Mouse (Mus musculus) inflammation-experienced regulatory T-cells, adult 6 months (primary cell): ENCODE data around the gene Eml1. TPM values are rescaled to one million over a fixed set of nuclear protein-coding genes. Genes with fewer than 3 reads are reported as not detected.

Experiments
- ATAC-seq: one replicate; pipeline ENCODE4 v1.8.0; 2017
- polyA plus RNA-seq, 3 experiments: library from polyadenylated mRNA; unstranded; fragments of 100-300 nt; shearing (Covaris generic); gene quantifications; one replicate each; pipeline ENCODE4 v1.2.1; 2017

The Eml1 gene
- polyA plus RNA-seq, 3 experiments from 2014 or later, result not detected

DNA sequence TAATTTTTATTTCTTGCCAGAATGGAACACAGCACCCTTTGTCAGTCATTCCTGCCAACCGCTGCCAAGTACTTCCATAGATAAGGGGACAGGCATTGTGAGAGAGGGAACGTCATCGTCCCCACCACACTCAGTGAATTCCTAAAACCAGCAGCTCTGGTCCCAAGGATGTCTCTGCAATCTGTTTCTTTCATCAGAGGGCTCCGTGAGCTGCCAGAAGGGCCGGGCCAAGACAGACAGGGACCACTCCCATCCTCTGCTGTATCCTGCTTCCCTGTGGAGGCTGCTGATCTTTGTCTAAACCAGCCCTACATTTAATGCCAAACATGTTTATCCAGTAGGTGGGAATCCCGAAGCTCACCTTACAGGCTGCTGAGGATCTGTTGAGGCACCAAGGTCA lies 182.3 kb downstream of the Eml1 start:
- no peak for ATAC-seq

DNA sequence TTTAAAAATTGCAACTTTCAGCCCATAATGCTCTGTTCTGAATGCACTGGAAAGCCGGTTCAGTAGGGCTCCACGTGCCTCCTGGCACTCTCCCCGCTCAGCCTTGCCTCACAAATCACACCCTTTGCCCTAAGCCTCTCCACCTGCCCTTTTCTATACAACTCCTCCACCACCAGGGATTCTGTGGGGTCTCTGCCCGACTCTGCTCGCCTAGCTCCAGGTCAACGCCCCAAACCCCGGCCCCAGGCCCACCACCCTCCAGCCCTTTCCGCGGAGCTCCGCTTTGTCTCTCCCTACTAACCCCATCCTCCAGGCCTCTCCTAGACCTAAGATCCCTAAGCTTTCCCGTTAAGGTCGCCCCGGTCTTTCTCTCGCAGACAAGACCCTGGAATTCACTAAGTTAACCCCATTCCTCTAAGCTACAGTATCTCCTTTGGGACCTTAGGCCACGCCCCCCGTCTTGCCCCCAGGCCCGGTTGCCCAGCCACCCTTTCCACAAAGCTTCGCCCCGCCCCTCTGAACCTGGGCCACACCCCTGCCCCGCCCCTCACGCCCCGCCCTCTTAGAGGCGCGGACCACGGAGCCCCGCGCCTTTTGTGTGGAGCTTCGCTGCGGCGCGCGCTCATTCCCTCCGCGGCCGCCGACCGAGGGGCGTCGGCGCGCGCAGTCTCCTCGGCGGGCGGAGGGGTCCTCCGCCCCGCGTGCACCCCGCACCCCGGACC lies 183.5 kb downstream of the Eml1 start, which contains the start of gene Evl:
Evl (plus strand) TSS at position 601 of the 722 bp plus-strand sequence.
- no peak for ATAC-seq

DNA sequence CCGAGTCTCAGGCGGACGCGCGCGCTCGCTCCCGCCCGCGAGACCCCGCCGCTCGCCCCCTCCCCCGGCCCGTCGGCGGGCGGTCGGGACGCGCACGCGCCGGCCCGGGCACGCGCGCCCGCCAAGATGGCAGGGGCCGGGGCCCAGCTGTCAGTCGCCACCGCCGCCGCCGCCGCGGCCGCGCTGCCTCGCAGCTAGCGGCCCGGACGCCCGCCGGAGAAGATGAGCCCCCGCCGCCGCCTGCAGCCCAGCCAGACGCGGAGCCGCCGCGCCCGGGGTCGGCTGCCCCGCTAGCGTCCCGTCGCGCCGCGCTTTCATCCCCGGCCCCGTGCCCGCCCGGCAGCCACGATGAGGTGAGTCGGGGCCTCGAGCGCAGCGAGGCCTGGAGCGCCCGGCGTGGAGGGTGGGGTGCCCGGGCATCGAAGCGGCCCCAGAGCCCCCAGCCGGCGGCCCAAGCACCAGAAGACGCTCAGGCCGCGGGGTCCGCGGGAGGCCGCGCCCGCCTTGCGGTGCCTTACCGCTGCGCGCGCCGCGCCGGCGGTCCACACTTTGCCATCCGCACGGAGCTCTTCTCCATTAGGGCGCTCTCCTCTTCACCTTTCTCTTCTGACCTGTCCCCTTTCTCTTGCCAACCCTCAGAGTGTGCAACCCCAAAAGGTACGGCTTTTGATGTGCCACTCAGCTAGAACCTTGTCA lies 184.3 kb downstream of the Eml1 start:
- ATAC-seq, result no peak

DNA sequence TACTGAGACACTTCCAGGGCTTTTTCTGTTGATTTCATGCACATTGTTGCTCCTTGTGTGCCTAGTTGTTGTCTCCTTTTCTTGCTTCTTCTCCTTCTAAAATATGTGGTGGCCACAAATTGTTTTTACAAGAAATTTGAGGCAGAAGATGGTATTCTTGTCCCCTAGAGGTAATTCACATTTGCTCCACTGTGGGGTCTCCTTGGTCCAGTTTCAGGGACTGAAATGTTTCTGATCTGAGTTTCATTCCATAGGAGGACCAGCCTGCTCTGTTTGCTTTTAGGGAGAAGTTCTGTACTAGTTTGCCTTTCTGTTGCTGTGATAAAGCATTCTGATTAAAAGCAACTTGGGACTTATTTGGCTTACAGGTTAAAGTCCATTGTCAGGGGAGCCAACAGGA lies 187.4 kb downstream of the Eml1 start:
- no peak for ATAC-seq

DNA sequence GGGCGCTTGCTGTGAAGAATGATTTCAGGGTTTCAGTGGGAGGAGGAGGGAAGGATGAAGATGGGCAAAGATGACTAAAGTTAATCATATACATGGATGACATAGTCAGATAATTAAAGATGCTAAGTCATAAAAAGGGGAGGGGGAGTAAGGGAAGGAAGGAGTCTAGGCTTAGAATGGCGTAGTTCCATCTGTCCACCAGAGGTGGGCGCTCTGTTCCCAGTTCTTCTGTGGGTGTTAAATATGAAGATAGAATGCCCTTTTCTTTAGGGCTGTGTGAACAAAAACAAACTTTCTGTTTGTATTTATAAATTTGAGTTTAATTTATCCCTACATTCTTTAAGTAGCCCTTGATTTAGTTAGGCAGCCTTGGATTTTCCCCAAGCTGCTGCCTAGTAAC lies 192.5 kb downstream of the Eml1 start:
- no peak for ATAC-seq

DNA sequence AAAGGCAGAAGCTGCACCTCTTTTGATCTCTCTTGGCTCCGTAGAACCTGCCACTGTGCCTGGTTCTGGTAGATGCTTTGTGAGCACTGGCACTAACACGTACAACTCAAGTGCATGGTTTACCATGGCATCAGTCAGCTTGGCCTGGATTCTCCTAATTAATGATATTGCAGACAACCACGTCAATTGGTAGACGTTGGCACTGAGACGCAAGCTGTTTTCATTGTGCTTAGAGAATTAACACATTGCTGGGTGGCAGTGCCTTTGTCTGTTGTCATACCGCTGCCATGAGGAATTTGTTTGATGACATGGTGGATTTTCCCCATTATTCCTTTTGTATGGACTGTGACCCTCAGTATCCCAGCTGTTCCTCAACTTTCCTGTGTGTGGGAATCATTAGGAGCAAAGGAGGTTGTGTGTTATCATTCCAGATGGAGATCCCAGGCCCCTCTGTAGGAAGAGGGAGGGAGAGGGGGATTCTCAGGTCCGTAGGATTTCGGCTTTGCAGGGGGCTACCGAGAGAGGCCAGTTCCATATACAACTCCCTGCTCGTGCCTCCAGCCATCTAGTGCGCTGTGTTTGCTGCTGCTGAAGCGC lies 194.3 kb downstream of the Eml1 start:
- ATAC-seq, result no peak

DNA sequence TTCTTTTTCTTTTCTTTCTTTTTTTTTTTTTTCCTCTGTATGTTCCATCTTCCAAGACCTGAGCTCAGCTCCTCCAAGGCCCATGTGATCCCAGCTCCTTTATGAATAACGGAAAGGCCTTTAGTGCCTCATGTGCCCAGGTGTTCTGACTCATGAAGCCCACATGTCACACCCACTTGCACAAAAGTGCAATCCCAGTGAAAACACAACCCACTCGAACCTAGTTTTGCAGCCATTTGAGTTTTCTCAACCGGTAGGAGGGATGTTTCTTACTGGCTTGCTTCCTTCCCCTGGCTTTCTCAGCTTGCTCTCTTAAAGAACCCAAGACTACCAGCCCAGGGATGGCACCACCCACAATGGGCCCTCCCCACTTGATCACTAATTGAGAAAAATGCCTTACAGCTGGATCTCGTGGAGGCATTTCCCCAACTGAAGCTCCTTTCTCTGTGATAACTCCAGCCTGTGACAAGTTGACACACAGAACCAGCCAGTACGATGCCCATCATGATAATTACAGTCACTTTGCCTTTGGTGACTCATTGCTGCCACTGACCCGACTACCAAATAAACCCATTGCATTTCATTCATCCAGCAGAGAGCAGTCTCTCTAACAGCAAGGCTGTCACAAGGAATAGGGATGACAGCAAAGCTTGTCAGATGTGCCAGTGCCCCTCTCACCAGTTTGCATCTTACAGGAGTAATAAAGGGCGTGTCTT lies 208.6 kb downstream of the Eml1 start:
- ATAC-seq, result no peak

DNA sequence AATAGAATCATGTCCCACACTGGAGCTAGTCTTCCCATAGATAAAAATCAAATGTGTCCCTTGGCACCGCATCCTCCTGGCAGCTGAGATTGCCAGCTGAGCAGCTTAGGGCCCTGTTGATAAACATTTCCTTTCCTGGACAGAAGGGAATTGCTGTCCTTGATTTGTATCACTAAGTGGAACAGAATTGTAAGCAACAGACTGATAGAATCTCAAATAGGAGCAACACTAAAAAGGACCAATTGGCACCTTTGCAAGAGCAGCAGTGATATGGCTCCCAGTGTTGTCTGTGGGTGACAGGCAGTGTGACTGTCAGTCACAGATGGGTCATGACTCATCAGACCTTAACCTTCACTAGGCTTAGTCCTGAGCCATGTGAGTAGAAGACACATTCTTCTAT lies 213.0 kb downstream of the Eml1 start:
- ATAC-seq, result no peak

Other genes with a start within 250 kb of the Eml1 start
- 10 to 100 TPM; 27.7 to 33.1 (median 32.1) TPM for gene Setd3, start 191.6 kb upstream of the Eml1 start, polyA plus RNA-seq
- 1 to 10 TPM; 3.9 to 6.3 (median 5.2) TPM for gene Ccnk, start 191.4 kb upstream of the Eml1 start, polyA plus RNA-seq
- under 1 TPM; 0.21 to 0.33 (median 0.28) TPM for gene Ccdc85c, start 95.5 kb upstream of the Eml1 start, polyA plus RNA-seq
- not detected for gene Hhipl1, start 64.7 kb upstream of the Eml1 start, polyA plus RNA-seq
- gene Cyp46a1, start 36.6 kb upstream of the Eml1 start, polyA plus RNA-seq, result not detected
- gene Evl, start 183.8 kb downstream of the Eml1 start, polyA plus RNA-seq, result 100 to 1,000 TPM; 124 to 306 (median 304) TPM